Mouse (Mus musculus): Measurements from ENCODE around the gene Vps13d. TPM values are rescaled to one million over a fixed set of nuclear protein-coding genes. Genes with fewer than 3 reads are reported as not detected.

Gene Vps13d
- polyA plus RNA-seq, 1 experiment from 2014 or later, result 14.2 TPM

DNA sequence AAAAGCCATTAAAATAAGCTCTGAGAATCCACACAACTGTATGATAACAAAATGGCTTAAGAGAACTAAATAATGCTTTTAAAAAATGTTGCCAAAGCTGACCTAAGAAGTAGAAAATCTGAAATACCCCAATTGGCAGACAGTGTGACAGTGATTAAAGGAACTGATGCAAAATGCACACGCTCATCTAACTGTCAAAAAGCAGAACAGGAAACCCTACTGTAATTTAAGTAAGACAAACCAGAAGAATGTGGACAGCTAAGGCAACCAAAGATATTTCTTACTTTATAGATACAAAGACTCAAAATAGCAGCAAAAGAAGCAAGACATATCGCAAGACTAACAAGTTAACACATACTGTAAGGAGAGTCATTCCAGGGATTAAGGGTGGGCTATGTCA lies 223.8 kb downstream of the Vps13d start:
- ATAC-seq (ENCODE audit: insufficient number of reproducible peaks, low FRiP score, low TSS enrichment, low read depth) (no peak), DNase-seq (ENCODE audit: low spot score) (no peak)
- Histone ChIP-seq H3K4me2 (ENCODE audit: low read depth, severe bottlenecking) (no peak overlapping the region), H3K4me3 (ENCODE audit: low read depth, low read length) (no peak overlapping the region), H3K9me3 (ENCODE audit: control insufficient read depth, low read length) (no peaks in the 10 kb centered on the region), H3K9ac (ENCODE audit: low read length) (no peak overlapping the region), H3K27me3 (ENCODE audit: control insufficient read depth, insufficient read depth, low read length) (no peaks in the 10 kb centered on the region), H3K27ac (replicated peaks; ENCODE audit: low read depth, low read length) (no peak overlapping the region), H3K36me3 (ENCODE audit: control insufficient read depth, insufficient read depth, low read length) (no peaks in the 10 kb centered on the region), H3K4me1 (ENCODE audit: control insufficient read depth, insufficient read depth, low read length) (peaks cover 4% of the 10 kb centered on the region; the same call in 1 of the 2 replicates)
- 93% methylated on average over 2 of the region's 2 CpGs for WGBS

GRCm38 (mm10) chr4:144969030-144969429 lies 225.8 kb downstream of the Vps13d start:
- DNase-seq (ENCODE audit: low spot score), result no peak
- Histone ChIP-seq H3K4me2 (ENCODE audit: low read depth, severe bottlenecking) (no peak overlapping the region), H3K36me3 (ENCODE audit: control insufficient read depth, insufficient read depth, low read length) (no peaks in the 10 kb centered on the region), H3K27me3 (ENCODE audit: control insufficient read depth, insufficient read depth, low read length) (no peaks in the 10 kb centered on the region), H3K4me3 (ENCODE audit: low read depth, low read length) (no peak overlapping the region), H3K4me1 (ENCODE audit: control insufficient read depth, insufficient read depth, low read length) (no peaks in the 10 kb centered on the region), H3K27ac (replicated peaks; ENCODE audit: low read depth, low read length) (no peak overlapping the region), H3K9me3 (ENCODE audit: control insufficient read depth, low read length) (no peaks in the 10 kb centered on the region), H3K9ac (ENCODE audit: low read length) (no peak overlapping the region)
- ATAC-seq (ENCODE audit: insufficient number of reproducible peaks, low FRiP score, low TSS enrichment, low read depth), result no peak
- 41% methylated on average over 6 of the region's 6 CpGs for WGBS

GRCm38 (mm10) chr4:144968371-144968770 lies 226.4 kb downstream of the Vps13d start:
- WGBS, result 91% methylated on average over 3 of the region's 3 CpGs
- Histone ChIP-seq H3K4me3 (ENCODE audit: low read depth, low read length) (no peak overlapping the region), H3K9ac (ENCODE audit: low read length) (no peak overlapping the region), H3K4me2 (ENCODE audit: low read depth, severe bottlenecking) (no peak overlapping the region), H3K36me3 (ENCODE audit: control insufficient read depth, insufficient read depth, low read length) (no peaks in the 10 kb centered on the region), H3K4me1 (ENCODE audit: control insufficient read depth, insufficient read depth, low read length) (no peaks in the 10 kb centered on the region), H3K9me3 (ENCODE audit: control insufficient read depth, low read length) (no peaks in the 10 kb centered on the region), H3K27ac (replicated peaks; ENCODE audit: low read depth, low read length) (no peak overlapping the region), H3K27me3 (ENCODE audit: control insufficient read depth, insufficient read depth, low read length) (no peaks in the 10 kb centered on the region)
- DNase-seq (ENCODE audit: low spot score) (no peak), ATAC-seq (ENCODE audit: insufficient number of reproducible peaks, low FRiP score, low TSS enrichment, low read depth) (no peak)

GRCm38 (mm10) chr4:144965255-144965654 lies 229.6 kb downstream of the Vps13d start:
- Histone ChIP-seq H3K9ac (ENCODE audit: low read length) (no peak overlapping the region), H3K36me3 (ENCODE audit: control insufficient read depth, insufficient read depth, low read length) (no peaks in the 10 kb centered on the region), H3K4me1 (ENCODE audit: control insufficient read depth, insufficient read depth, low read length) (no peaks in the 10 kb centered on the region), H3K27me3 (ENCODE audit: control insufficient read depth, insufficient read depth, low read length) (no peaks in the 10 kb centered on the region), H3K4me2 (ENCODE audit: low read depth, severe bottlenecking) (no peak overlapping the region), H3K4me3 (ENCODE audit: low read depth, low read length) (no peak overlapping the region), H3K27ac (replicated peaks; ENCODE audit: low read depth, low read length) (no peak overlapping the region), H3K9me3 (ENCODE audit: control insufficient read depth, low read length) (no peaks in the 10 kb centered on the region)
- ATAC-seq (ENCODE audit: insufficient number of reproducible peaks, low FRiP score, low TSS enrichment, low read depth) (no peak; the same call in 1 of the 2 replicates), DNase-seq (ENCODE audit: low spot score) (no peak)
- 77% methylated on average over 2 of the region's 2 CpGs for WGBS

DNA sequence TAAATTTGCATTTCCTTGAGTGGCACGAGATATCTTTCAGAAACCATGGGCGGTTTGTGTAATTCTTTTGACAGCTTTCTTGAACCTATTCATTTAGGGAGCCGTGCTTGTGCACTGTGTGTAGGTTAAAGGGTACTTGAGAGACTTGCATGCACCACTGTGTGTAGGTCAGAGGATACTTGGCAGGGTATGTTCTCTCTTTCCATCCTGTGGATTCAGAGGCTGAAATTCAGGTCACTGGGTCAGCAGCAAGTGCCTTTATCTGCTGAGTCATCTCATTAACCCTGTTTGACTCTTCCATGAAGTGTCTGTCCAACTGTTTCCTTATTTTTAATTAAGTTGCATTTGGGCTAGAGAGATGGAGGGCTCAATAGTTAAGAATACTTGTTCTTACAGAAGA lies 233.1 kb downstream of the Vps13d start:
- no peaks in the 10 kb centered on the region for H3K9me3 ChIP-seq (ENCODE audit: control insufficient read depth, low read length)
- H3K4me1 ChIP-seq (ENCODE audit: control insufficient read depth, insufficient read depth, low read length), result no peaks in the 10 kb centered on the region
- DNase-seq (ENCODE audit: low spot score) (no peak), ATAC-seq (ENCODE audit: insufficient number of reproducible peaks, low FRiP score, low TSS enrichment, low read depth) (no peak)
- no peak overlapping the region for H3K9ac ChIP-seq (ENCODE audit: low read length)
- H3K27me3 ChIP-seq (ENCODE audit: control insufficient read depth, insufficient read depth, low read length), result no peaks in the 10 kb centered on the region
- H3K4me2 ChIP-seq (ENCODE audit: low read depth, severe bottlenecking), result no peak overlapping the region
- H3K36me3 ChIP-seq (ENCODE audit: control insufficient read depth, insufficient read depth, low read length), result no peaks in the 10 kb centered on the region
- no peak overlapping the region for H3K27ac ChIP-seq (replicated peaks; ENCODE audit: low read depth, low read length)
- WGBS, result 92% methylated on average over 3 of the region's 3 CpGs
- H3K4me3 ChIP-seq (ENCODE audit: low read depth, low read length), result no peak overlapping the region

DNA sequence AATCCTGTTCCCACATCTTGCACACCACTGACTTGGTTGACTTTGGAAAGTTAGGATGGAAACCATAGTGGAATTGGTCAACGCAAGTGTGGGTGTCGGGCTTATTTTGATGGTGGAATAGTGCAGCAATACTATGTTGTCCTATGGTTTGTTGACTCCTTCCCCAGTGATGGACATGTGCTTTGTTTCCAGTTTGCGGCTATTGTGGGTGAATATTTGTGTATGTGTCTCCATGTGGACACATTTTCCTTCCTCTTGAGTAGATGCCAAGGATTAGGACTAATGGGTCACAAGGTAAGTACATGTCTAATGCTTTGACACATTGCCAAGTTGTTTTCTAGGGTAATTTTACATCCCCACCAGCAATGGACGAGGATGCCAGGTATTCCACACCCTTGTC lies 233.6 kb downstream of the Vps13d start:
- Histone ChIP-seq H3K36me3 (ENCODE audit: control insufficient read depth, insufficient read depth, low read length) (no peaks in the 10 kb centered on the region), H3K4me1 (ENCODE audit: control insufficient read depth, insufficient read depth, low read length) (no peaks in the 10 kb centered on the region), H3K9ac (ENCODE audit: low read length) (no peak overlapping the region), H3K4me2 (ENCODE audit: low read depth, severe bottlenecking) (no peak overlapping the region), H3K4me3 (ENCODE audit: low read depth, low read length) (no peak overlapping the region), H3K27ac (replicated peaks; ENCODE audit: low read depth, low read length) (no peak overlapping the region), H3K27me3 (ENCODE audit: control insufficient read depth, insufficient read depth, low read length) (no peaks in the 10 kb centered on the region), H3K9me3 (ENCODE audit: control insufficient read depth, low read length) (no peaks in the 10 kb centered on the region)
- DNase-seq (ENCODE audit: low spot score), result no peak
- 94% methylated on average over 4 of the region's 4 CpGs for WGBS
- no peak for ATAC-seq (ENCODE audit: insufficient number of reproducible peaks, low FRiP score, low TSS enrichment, low read depth)

GRCm38 (mm10) chr4:144960188-144960904 lies 234.5 kb downstream of the Vps13d start:
- no peak overlapping the region for H3K4me2 ChIP-seq (ENCODE audit: low read depth, severe bottlenecking)
- no peaks in the 10 kb centered on the region for H3K27me3 ChIP-seq (ENCODE audit: control insufficient read depth, insufficient read depth, low read length)
- no peaks in the 10 kb centered on the region for H3K9me3 ChIP-seq (ENCODE audit: control insufficient read depth, low read length)
- no peaks in the 10 kb centered on the region for H3K4me1 ChIP-seq (ENCODE audit: control insufficient read depth, insufficient read depth, low read length)
- ATAC-seq (ENCODE audit: insufficient number of reproducible peaks, low FRiP score, low TSS enrichment, low read depth) (no peak), DNase-seq (ENCODE audit: low spot score) (no peak)
- no peaks in the 10 kb centered on the region for H3K36me3 ChIP-seq (ENCODE audit: control insufficient read depth, insufficient read depth, low read length)
- 72% methylated on average over 8 of the region's 8 CpGs for WGBS
- no peak overlapping the region for H3K9ac ChIP-seq (ENCODE audit: low read length)
- H3K4me3 ChIP-seq (ENCODE audit: low read depth, low read length), result no peak overlapping the region
- H3K27ac ChIP-seq (replicated peaks; ENCODE audit: low read depth, low read length), result no peak overlapping the region

DNA sequence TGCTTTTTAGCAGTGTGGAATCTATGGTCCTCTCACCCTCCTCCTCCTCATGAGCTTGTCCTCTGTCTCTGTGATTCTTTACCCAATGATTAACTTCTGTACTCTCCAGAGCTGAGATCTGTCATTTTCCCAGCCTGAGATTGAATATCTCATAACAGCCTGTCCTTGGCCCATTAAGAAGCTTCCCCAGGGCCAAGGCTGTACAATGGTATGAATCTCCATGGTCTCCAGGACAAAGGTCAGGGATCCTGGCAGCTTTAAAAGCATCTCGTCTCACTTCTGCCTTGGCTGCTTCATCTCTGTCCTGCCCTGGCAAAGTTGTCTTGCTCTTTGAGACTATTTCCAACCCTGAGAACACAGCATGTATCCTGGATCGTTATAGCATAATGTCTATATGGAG lies 237.1 kb downstream of the Vps13d start:
- H3K36me3 ChIP-seq (ENCODE audit: control insufficient read depth, insufficient read depth, low read length), result no peaks in the 10 kb centered on the region
- no peak for ATAC-seq (ENCODE audit: insufficient number of reproducible peaks, low FRiP score, low TSS enrichment, low read depth)
- H3K27ac ChIP-seq (replicated peaks; ENCODE audit: low read depth, low read length), result no peak overlapping the region
- no peak overlapping the region for H3K9ac ChIP-seq (ENCODE audit: low read length)
- no peaks in the 10 kb centered on the region for H3K9me3 ChIP-seq (ENCODE audit: control insufficient read depth, low read length)
- 76% methylated on average over 2 of the region's 2 CpGs for WGBS
- DNase-seq (ENCODE audit: low spot score), result no peak
- no peaks in the 10 kb centered on the region for H3K27me3 ChIP-seq (ENCODE audit: control insufficient read depth, insufficient read depth, low read length)
- H3K4me2 ChIP-seq (ENCODE audit: low read depth, severe bottlenecking), result no peak overlapping the region
- H3K4me3 ChIP-seq (ENCODE audit: low read depth, low read length), result no peak overlapping the region
- H3K4me1 ChIP-seq (ENCODE audit: control insufficient read depth, insufficient read depth, low read length), result no peaks in the 10 kb centered on the region

GRCm38 (mm10) chr4:144957186-144957585 lies 237.6 kb downstream of the Vps13d start:
- Histone ChIP-seq H3K4me1 (ENCODE audit: control insufficient read depth, insufficient read depth, low read length) (no peaks in the 10 kb centered on the region), H3K4me2 (ENCODE audit: low read depth, severe bottlenecking) (no peak overlapping the region), H3K4me3 (ENCODE audit: low read depth, low read length) (no peak overlapping the region), H3K27me3 (ENCODE audit: control insufficient read depth, insufficient read depth, low read length) (no peaks in the 10 kb centered on the region), H3K36me3 (ENCODE audit: control insufficient read depth, insufficient read depth, low read length) (no peaks in the 10 kb centered on the region), H3K9me3 (ENCODE audit: control insufficient read depth, low read length) (no peaks in the 10 kb centered on the region), H3K9ac (ENCODE audit: low read length) (no peak overlapping the region), H3K27ac (replicated peaks; ENCODE audit: low read depth, low read length) (no peak overlapping the region)
- WGBS, result 89% methylated on average over 4 of the region's 4 CpGs
- DNase-seq (ENCODE audit: low spot score), result no peak
- no peak for ATAC-seq (ENCODE audit: insufficient number of reproducible peaks, low FRiP score, low TSS enrichment, low read depth)
